Mouse (Mus musculus): ENCODE data around the gene Ino80b. TPM values are rescaled to one million over a fixed set of nuclear protein-coding genes. Genes with fewer than 3 reads are reported as not detected.

Ino80b gene
- not detected for polyA plus RNA-seq (2014; fragmentation: Illumina TruSeq; extraction: RNeasy Lipid Tissue Mini Kit (QIAGEN cat#74804); ENCODE audit: low replicate concordance)

DNA sequence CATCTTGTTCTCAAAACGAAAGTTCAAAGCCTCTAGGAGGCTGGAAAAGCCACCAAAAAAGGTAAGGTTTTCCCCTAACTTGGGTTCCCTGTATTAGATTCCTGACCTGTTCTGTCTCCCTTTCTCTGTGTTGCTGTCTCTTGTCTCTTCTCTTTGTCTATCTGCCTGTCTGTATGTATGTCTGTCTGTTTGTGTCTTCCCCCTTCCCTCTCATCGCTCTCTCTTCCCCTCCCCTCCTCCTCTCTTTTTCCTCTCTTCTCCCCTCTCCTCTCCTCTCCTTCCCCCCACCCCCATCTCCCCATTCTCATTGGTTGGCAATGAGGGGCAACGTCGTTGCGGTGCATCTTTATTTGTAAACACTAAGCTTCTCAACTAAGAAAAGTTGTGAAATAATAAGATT lies at the start of gene Ino80b:
TSS of gene Ino80b (minus strand) at position 101 of the 400 bp plus-strand sequence.

DNA sequence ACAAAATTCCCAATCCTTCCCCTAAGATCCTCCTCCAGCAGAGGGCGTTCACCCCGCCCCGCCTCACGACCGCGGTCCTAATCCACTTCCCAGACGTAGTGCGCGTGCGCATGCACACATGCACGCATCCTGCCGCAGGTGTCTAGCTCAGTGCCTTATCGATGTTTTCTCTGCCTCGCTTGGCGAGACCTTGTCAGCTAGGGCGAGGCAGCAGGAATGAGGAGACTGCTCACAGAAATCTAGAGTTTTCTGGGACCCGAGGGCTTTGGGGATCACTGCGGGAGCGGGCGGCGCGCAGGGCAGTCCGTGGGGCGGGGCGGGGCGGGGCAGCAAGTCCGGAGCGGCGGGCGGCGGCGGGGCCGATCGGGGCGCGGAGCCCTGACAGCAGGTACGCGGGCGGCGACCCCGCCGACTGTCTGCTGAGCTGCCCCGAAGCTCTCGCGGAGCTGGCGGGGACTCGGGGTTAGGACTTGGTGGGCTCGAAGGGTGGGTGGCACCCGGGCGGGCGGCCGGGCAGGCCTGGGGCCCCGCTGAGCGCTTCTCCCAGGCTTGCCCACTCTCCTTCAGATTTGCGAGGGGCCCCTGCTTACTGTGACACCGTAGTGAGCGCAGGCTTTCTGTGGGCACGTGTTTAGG lies 40.5 kb upstream of the Ino80b start, which contains the start of gene Dctn1:
TSS of gene Dctn1 (plus strand) at position 314 of the 636 bp plus-strand sequence.

DNA sequence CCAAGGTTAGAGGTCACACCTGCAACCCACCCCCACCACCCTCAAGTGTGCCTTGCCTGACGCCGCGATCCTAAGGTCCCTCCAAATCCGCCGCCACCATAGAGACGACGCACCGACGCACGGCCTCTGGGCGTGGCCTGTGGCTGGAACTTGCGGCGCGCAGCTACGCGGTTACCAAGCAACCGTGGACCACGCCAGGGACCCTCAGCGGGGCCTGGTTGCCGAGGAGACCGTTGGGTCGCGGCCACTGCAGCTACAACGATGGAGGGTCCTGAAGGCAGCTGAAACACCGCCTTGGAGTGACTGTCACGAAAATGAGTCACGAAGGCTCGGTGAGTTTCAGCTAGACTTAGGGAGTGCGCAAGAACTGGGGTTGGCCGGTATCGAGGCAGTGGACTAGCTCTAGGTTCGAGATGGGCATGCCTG lies 31.0 kb upstream of the Ino80b start, which contains the start of the genes Wdr54 and 1700003E16Rik:
TSS of gene Wdr54 (minus strand) at position 139 of the 426 bp plus-strand sequence.
TSS of gene 1700003E16Rik (plus strand) at position 146 of the 426 bp plus-strand sequence.

DNA sequence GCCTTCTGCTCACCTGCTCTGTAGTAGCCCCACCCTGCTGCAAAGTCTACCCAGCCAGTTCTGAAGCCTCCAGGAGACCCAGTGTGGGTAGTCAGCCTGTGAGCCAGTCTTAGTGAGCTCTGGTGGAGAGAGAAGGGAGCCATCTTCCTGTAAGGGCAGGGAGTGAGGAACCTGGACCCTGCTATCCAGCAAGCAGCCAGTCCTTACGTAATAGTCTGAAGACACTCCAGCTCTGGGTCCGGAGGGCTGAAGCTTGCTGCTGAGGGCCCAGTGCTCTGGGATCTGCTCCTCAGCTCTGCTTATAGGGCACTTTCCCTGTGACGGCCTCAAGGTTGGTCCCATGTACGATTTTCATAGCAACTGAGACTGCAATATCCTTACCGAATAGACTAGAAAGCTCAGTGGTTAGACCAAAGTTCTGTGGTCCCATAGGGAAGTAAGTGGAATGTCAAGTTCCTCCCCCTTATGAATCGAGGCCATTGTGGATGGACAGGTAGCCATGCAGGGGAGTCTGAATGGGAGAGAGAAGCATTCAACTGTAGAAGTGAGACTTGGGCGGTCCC lies 9.8 kb upstream of the Ino80b start, which contains the start of gene Rtkn:
TSS of gene Rtkn (plus strand) at position 513 of the 563 bp plus-strand sequence.

DNA sequence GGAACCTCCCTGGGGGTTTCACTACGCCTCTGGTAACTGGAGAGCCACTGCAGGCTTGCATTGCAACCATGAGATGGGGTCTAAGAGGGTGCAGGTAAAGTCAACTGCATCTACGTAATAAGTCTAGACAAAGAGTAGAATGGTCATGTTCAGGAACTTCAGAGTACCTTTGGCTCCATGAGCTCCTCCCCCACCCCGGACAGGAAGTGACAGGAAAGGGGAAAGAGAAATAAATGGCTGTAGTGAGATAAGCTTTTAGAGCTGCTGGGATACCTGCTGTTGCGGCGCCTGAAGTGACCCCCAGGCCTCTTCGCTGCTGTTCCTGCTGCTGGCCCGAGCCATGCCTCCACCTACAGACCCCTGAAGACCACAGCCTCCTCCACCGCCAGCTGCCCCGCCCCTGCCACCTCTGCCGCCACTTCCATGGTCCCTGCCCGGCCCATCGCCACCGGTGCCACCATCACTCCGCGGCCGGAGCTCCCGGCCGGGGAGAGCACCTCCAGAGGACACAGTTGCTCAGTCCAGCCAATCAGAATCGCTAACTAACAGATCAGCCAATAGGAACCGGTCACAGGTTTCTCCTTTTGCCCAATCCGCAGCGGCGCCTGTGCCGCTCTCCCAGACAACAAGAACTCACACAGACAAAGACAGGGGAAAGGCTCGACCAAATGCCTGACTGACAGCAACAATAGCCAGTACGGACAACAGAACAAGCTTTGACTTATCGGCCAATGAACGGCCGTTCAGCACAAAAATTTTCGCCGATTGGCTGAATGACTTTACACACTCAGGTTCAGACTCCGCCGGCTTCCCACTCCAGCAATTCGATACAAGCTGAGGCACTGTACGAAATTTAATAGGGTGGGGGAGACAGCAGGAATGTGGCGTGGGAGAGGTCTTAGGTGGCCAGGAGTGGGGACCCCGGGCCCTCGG lies 4.0 kb downstream of the Ino80b start, which contains the start of gene Wbp1:
TSS of gene Wbp1 (minus strand) at position 630 of the 933 bp plus-strand sequence.

DNA sequence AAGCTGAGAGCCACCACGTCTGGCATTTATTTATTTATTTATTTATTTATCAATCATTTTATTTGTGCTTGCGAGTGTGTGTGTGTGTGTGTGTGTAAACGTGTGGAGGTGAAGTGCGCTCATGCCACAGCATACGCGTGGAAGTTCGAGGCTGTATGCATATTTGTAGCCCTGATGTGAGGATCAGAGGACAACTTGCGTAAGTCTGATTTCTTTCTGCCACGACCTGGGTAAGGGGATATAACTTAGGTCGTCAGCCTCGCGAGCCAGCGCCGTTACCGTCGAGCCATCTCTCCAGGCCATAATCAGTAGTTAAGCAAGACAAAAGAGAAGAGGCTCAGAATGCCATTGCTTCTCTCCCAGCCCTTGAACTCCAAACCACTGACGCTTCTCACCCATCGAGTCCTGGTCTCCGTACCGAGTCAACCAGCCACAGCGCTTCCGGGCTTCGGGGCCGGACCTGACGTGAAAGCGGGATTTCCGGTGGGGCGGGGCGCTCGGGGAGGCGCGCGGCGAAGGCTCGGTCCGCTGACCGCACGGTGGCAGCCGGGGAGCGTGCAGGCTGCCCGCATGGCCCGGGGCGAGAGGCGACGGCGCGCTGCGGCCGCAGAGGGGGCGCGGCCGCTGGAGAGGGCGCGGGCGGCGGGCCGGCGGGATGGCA lies 10.1 kb downstream of the Ino80b start, which contains the start of gene Mogs:
TSS of gene Mogs (plus strand) at position 486 of the 661 bp plus-strand sequence.

DNA sequence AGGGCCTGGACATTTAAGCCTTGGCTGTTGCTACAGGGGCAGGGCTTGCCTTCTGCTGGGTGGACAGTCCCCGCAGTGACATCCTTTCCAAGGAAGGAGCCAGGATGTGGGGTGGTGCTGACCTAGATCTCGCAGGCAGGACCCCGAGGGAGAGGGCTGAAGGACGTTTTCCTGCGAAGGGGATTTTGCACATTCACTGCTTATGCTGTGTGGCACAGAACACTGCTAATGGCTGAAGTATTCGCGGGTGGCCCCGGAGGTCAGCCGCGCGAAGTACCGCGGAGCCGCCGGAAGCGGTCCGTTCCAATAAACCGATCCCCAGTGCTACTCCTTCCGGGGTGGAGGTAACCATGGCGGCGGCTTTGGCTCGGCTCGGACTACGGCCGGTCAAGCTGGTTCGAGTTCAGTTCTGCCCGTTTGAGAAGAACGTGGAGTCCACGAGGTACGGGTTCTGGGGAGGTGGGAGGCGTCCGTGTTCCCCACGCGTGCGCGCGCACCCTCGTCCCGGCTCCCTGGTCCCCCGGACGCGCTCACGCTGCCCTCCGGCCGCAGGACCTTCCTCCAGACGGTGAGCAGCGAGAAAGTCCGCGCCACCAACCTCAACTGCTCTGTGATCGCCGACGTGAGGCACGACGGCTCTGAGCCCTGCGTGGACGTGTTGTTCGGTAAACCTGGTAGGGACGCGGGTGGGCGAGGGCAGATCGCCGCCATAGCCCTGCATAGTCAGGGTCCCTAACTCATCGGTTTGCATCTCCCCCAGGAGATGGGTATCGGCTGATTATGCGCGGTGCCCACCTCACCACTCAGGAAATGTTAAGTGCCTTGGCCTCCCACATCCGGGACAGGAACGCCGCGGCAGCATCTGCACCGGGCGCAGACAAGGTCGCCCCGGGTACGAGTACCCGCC lies 16.2 kb downstream of the Ino80b start, which contains the start of gene Mrpl53:
TSS of gene Mrpl53 (plus strand) at position 279 of the 907 bp plus-strand sequence.

DNA sequence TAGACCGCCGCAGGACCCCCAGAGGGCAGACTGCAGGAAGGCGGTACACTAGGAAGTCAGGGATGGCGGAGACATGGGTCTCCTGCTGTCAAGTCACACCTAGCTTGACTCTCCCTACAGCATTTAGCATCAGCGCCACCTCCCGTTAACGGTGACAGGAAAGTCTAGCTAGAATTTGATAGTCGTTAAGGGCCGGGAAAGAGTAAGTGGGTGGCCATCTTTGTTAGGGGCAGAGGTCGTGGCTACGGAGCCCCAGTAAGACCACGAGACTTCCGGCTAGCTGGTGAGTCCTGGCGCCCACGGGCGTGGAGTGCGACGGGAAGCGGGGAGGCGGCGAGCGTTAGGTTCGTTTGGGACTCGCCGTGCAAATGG lies 23.9 kb downstream of the Ino80b start, which contains the start of the genes Ccdc142 and Gm42688:
TSS of gene Ccdc142 (plus strand) at position 286 of the 372 bp plus-strand sequence.
TSS of gene Gm42688 (plus strand) at position 302 of the 372 bp plus-strand sequence.

DNA sequence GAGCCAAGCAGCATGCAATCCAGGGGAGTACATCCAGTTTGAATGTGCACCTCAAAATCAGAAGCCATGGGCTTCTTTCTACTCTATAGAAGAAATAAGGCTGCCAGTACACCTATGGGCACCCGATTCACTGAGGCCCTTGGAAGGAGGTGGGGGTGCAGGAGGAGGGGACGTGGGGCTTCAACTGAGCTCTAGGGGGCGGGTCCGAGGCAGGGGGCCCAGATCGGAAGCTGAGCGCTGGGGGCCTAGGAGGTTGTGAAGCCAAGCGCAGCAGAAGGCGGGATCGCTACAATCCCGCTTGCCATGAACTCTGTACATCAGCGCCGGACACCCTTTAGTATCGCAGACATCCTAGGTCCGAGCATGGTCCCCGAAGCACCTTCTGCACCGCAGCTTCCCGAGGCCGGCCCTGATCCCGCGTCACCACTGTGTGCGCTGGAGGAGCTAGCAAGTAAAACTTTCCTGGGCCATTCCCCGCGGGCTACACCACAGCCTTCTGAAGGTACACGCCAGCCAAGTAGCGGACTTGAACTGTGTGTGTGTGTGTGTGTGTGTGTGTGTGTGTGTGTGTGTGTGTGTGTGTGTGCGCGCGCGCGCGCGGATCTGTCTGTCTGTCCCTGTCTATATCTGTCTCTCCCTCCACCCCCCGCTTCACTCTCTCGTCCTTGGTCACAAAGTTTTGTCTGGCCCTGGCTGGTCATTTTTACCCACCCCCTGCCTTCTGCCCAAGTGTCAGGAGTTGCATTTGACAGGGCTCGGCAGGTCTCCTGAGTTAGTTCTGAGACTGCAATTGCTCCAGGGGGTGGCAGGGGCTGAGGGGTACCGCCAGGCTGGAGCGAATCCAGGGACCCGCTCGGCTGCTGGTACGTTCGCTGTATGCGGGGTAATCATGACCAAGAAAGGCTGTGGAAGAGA lies 38.9 kb downstream of the Ino80b start, which contains the start of gene Lbx2:
TSS of gene Lbx2 (plus strand) at position 247 of the 915 bp plus-strand sequence.

DNA sequence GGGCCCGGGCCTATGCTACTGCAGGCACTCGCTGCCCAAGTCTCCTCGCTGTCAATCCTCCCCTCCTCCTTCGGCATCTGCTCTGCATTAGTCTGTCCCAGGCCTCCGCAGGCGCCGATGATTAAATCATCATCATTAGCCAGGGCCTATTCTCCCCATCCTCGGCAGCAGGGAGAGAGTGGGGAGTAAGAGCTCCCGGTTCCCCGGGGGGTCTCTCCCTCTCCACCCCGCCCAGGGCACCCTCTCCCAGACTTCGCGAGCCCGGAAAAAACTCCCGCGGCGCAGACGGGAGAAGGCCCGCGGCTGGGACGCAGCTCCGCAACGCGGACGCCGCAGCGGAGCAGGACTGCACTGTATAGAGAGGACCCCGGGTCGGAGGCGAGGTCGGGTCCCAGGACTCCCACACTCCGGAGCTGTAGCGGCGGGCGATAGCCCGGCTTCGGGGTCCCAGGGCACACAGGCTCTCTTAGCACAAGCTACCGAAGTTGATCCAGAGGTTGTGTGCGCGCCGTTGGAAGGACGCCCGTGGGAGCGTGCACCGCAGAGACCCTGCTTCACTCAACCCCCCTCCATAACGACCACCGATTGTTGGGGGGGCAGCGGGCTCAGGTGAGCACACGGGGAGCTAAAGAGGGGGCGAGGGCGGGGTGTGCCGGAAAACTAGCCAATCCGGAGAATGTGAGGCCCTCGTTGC lies 47.5 kb downstream of the Ino80b start, which contains the start of gene Pcgf1:
TSS of gene Pcgf1 (plus strand) at position 240 of the 694 bp plus-strand sequence.

Other genes with a start within 250 kb of the Ino80b start
- gene Sema4f, start 185.7 kb downstream of the Ino80b start, polyA plus RNA-seq (2014; fragmentation: Illumina TruSeq; extraction: RNeasy Lipid Tissue Mini Kit (QIAGEN cat#74804); ENCODE audit: low replicate concordance) = 0.11 TPM
- not detected for gene M1ap, start 178.5 kb downstream of the Ino80b start, polyA plus RNA-seq (2014; fragmentation: Illumina TruSeq; extraction: RNeasy Lipid Tissue Mini Kit (QIAGEN cat#74804); ENCODE audit: low replicate concordance)
- gene Dok1, start 92.0 kb downstream of the Ino80b start, polyA plus RNA-seq (2014; fragmentation: Illumina TruSeq; extraction: RNeasy Lipid Tissue Mini Kit (QIAGEN cat#74804); ENCODE audit: low replicate concordance) = not detected
- 0.45 TPM for gene Loxl3, start 91.3 kb downstream of the Ino80b start, polyA plus RNA-seq (2014; fragmentation: Illumina TruSeq; extraction: RNeasy Lipid Tissue Mini Kit (QIAGEN cat#74804); ENCODE audit: low replicate concordance)
- 11.1 TPM for gene Aup1, start 70.9 kb downstream of the Ino80b start, polyA plus RNA-seq (2014; fragmentation: Illumina TruSeq; extraction: RNeasy Lipid Tissue Mini Kit (QIAGEN cat#74804); ENCODE audit: low replicate concordance)
- gene Htra2, start 70.2 kb downstream of the Ino80b start, polyA plus RNA-seq (2014; fragmentation: Illumina TruSeq; extraction: RNeasy Lipid Tissue Mini Kit (QIAGEN cat#74804); ENCODE audit: low replicate concordance) = 2.1 TPM
- 1.6 TPM for gene Dqx1, start 67.6 kb downstream of the Ino80b start, polyA plus RNA-seq (2014; fragmentation: Illumina TruSeq; extraction: RNeasy Lipid Tissue Mini Kit (QIAGEN cat#74804); ENCODE audit: low replicate concordance)
- gene Tlx2, start 55.1 kb downstream of the Ino80b start, polyA plus RNA-seq (2014; fragmentation: Illumina TruSeq; extraction: RNeasy Lipid Tissue Mini Kit (QIAGEN cat#74804); ENCODE audit: low replicate concordance) = not detected
- gene Pcgf1, start 47.6 kb downstream of the Ino80b start, polyA plus RNA-seq (2014; fragmentation: Illumina TruSeq; extraction: RNeasy Lipid Tissue Mini Kit (QIAGEN cat#74804); ENCODE audit: low replicate concordance) = 1.4 TPM
- not detected for gene Lbx2, start 39.1 kb downstream of the Ino80b start, polyA plus RNA-seq (2014; fragmentation: Illumina TruSeq; extraction: RNeasy Lipid Tissue Mini Kit (QIAGEN cat#74804); ENCODE audit: low replicate concordance)
- not detected for gene Ccdc142, start 23.8 kb downstream of the Ino80b start, polyA plus RNA-seq (2014; fragmentation: Illumina TruSeq; extraction: RNeasy Lipid Tissue Mini Kit (QIAGEN cat#74804); ENCODE audit: low replicate concordance)
- gene Gm42688, start 23.8 kb downstream of the Ino80b start, polyA plus RNA-seq (2014; fragmentation: Illumina TruSeq; extraction: RNeasy Lipid Tissue Mini Kit (QIAGEN cat#74804); ENCODE audit: low replicate concordance) = 2.8 TPM
- 26.2 TPM for gene Mrpl53, start 16.4 kb downstream of the Ino80b start, polyA plus RNA-seq (2014; fragmentation: Illumina TruSeq; extraction: RNeasy Lipid Tissue Mini Kit (QIAGEN cat#74804); ENCODE audit: low replicate concordance)
- gene Mogs, start 9.9 kb downstream of the Ino80b start, polyA plus RNA-seq (2014; fragmentation: Illumina TruSeq; extraction: RNeasy Lipid Tissue Mini Kit (QIAGEN cat#74804); ENCODE audit: low replicate concordance) = 1.9 TPM
- gene Wbp1, start 3.9 kb downstream of the Ino80b start, polyA plus RNA-seq (2014; fragmentation: Illumina TruSeq; extraction: RNeasy Lipid Tissue Mini Kit (QIAGEN cat#74804); ENCODE audit: low replicate concordance) = 8.2 TPM
- not detected for gene Rtkn, start 10.0 kb upstream of the Ino80b start, polyA plus RNA-seq (2014; fragmentation: Illumina TruSeq; extraction: RNeasy Lipid Tissue Mini Kit (QIAGEN cat#74804); ENCODE audit: low replicate concordance)
- gene Wdr54, start 31.0 kb upstream of the Ino80b start, polyA plus RNA-seq (2014; fragmentation: Illumina TruSeq; extraction: RNeasy Lipid Tissue Mini Kit (QIAGEN cat#74804); ENCODE audit: low replicate concordance) = not detected
- not detected for gene 1700003E16Rik, start 31.0 kb upstream of the Ino80b start, polyA plus RNA-seq (2014; fragmentation: Illumina TruSeq; extraction: RNeasy Lipid Tissue Mini Kit (QIAGEN cat#74804); ENCODE audit: low replicate concordance)
- gene Dctn1, start 40.5 kb upstream of the Ino80b start, polyA plus RNA-seq (2014; fragmentation: Illumina TruSeq; extraction: RNeasy Lipid Tissue Mini Kit (QIAGEN cat#74804); ENCODE audit: low replicate concordance) = 9.4 TPM
- 11.4 TPM for gene Slc4a5, start 94.4 kb upstream of the Ino80b start, polyA plus RNA-seq (2014; fragmentation: Illumina TruSeq; extraction: RNeasy Lipid Tissue Mini Kit (QIAGEN cat#74804); ENCODE audit: low replicate concordance)
- gene Mthfd2, start 200.5 kb upstream of the Ino80b start, polyA plus RNA-seq (2014; fragmentation: Illumina TruSeq; extraction: RNeasy Lipid Tissue Mini Kit (QIAGEN cat#74804); ENCODE audit: low replicate concordance) = 5.8 TPM
- 150 TPM for gene Mob1a, start 200.6 kb upstream of the Ino80b start, polyA plus RNA-seq (2014; fragmentation: Illumina TruSeq; extraction: RNeasy Lipid Tissue Mini Kit (QIAGEN cat#74804); ENCODE audit: low replicate concordance)
- 40.9 TPM for gene Bola3, start 223.7 kb upstream of the Ino80b start, polyA plus RNA-seq (2014; fragmentation: Illumina TruSeq; extraction: RNeasy Lipid Tissue Mini Kit (QIAGEN cat#74804); ENCODE audit: low replicate concordance)

All from small intestine, adult 10 weeks (tissue).